Mouse (Mus musculus): ENCODE results near the gene Ptprk. TPM values are rescaled to one million over a fixed set of nuclear protein-coding genes. Genes with fewer than 3 reads are reported as not detected.

Gene Ptprk
- polyA plus RNA-seq, 1 experiment from 2014 or later, result 3.7 TPM

- no peak overlapping the region for H3K4me2 ChIP-seq
- H3K27ac ChIP-seq, result no peak overlapping the region
- DNase-seq (no peak), ATAC-seq (ENCODE audit: low read depth) (no peak)
- no peaks in the 10 kb centered on the region for H3K27me3 ChIP-seq
- H3K4me3 ChIP-seq (replicated peaks), result no peak overlapping the region
- no peaks in the 10 kb centered on the region for H3K9me3 ChIP-seq (replicated peaks)
- no peaks in the 10 kb centered on the region for H3K4me1 ChIP-seq (replicated peaks)
- no peaks in the 10 kb centered on the region for H3K36me3 ChIP-seq
- H3K9ac ChIP-seq, result no peak overlapping the region
Observed at GRCm38 (mm10) chr10:28161306-28161705, 86.7 kb downstream of the Ptprk start.

- no peak for DNase-seq
- no peak overlapping the region for H3K9ac ChIP-seq
- H3K36me3 ChIP-seq, result no peaks in the 10 kb centered on the region
- H3K4me1 ChIP-seq (replicated peaks), result no peaks in the 10 kb centered on the region
- no peak for ATAC-seq (ENCODE audit: low read depth)
- no peaks in the 10 kb centered on the region for H3K27me3 ChIP-seq
- H3K4me2 ChIP-seq, result no peak overlapping the region
- H3K27ac ChIP-seq, result no peak overlapping the region
- H3K4me3 ChIP-seq (replicated peaks), result no peak overlapping the region
- H3K9me3 ChIP-seq (replicated peaks), result no peaks in the 10 kb centered on the region
Observed at GRCm38 (mm10) chr10:28164250-28164649, 89.6 kb downstream of the Ptprk start.

- Histone ChIP-seq H3K36me3 (no peaks in the 10 kb centered on the region), H3K4me2 (no peak overlapping the region), H3K27ac (no peak overlapping the region), H3K4me1 (replicated peaks) (no peaks in the 10 kb centered on the region), H3K27me3 (no peaks in the 10 kb centered on the region), H3K9ac (no peak overlapping the region), H3K9me3 (replicated peaks) (no peaks in the 10 kb centered on the region), H3K4me3 (replicated peaks) (no peak overlapping the region)
- ATAC-seq (ENCODE audit: low read depth) (no peak), DNase-seq (no peak)
Observed at GRCm38 (mm10) chr10:28164746-28165145, 90.1 kb downstream of the Ptprk start.

GRCm38 (mm10) chr10:28166610-28167009 is 92.0 kb downstream of the Ptprk start:
- no peak for DNase-seq
- no peaks in the 10 kb centered on the region for H3K9me3 ChIP-seq (replicated peaks)
- WGBS (ENCODE audit: insufficient replicate concordance), result 76% methylated on average over 1 of the region's 1 CpGs
- no peak overlapping the region for H3K9ac ChIP-seq
- no peak overlapping the region for H3K4me3 ChIP-seq (replicated peaks)
- H3K27ac ChIP-seq, result no peak overlapping the region
- H3K27me3 ChIP-seq, result no peaks in the 10 kb centered on the region
- no peak overlapping the region for H3K4me2 ChIP-seq
- no peaks in the 10 kb centered on the region for H3K4me1 ChIP-seq (replicated peaks)
- no peaks in the 10 kb centered on the region for H3K36me3 ChIP-seq
- no peak for ATAC-seq (ENCODE audit: low read depth)

- Histone ChIP-seq H3K9me3 (replicated peaks) (no peaks in the 10 kb centered on the region), H3K36me3 (no peaks in the 10 kb centered on the region), H3K4me2 (no peak overlapping the region), H3K27me3 (no peaks in the 10 kb centered on the region), H3K4me1 (replicated peaks) (no peaks in the 10 kb centered on the region), H3K4me3 (replicated peaks) (no peak overlapping the region), H3K27ac (no peak overlapping the region), H3K9ac (no peak overlapping the region)
- 57% methylated on average over 2 of the region's 2 CpGs for WGBS (ENCODE audit: insufficient replicate concordance)
- DNase-seq (no peak), ATAC-seq (ENCODE audit: low read depth) (no peak)
Observed at GRCm38 (mm10) chr10:28167097-28167496, 92.5 kb downstream of the Ptprk start.

GRCm38 (mm10) chr10:28171196-28171595 is 96.6 kb downstream of the Ptprk start:
- Histone ChIP-seq H3K4me2 (no peak overlapping the region), H3K9me3 (replicated peaks) (no peaks in the 10 kb centered on the region), H3K27me3 (no peaks in the 10 kb centered on the region), H3K4me3 (replicated peaks) (no peak overlapping the region), H3K9ac (no peak overlapping the region), H3K36me3 (no peaks in the 10 kb centered on the region), H3K27ac (no peak overlapping the region), H3K4me1 (replicated peaks) (no peaks in the 10 kb centered on the region)
- WGBS (ENCODE audit: insufficient replicate concordance), result 56% methylated on average over 1 of the region's 1 CpGs
- no peak for DNase-seq
- no peak for ATAC-seq (ENCODE audit: low read depth)

GRCm38 (mm10) chr10:28178876-28179275 is 104.3 kb downstream of the Ptprk start:
- WGBS (ENCODE audit: insufficient replicate concordance), result 29% methylated on average over 4 of the region's 4 CpGs
- Histone ChIP-seq H3K27me3 (no peaks in the 10 kb centered on the region), H3K36me3 (no peaks in the 10 kb centered on the region), H3K4me2 (no peak overlapping the region), H3K4me3 (replicated peaks) (no peak overlapping the region), H3K4me1 (replicated peaks) (no peaks in the 10 kb centered on the region), H3K9ac (no peak overlapping the region), H3K9me3 (replicated peaks) (no peaks in the 10 kb centered on the region), H3K27ac (no peak overlapping the region)
- no peak for ATAC-seq (ENCODE audit: low read depth)
- no peak for DNase-seq

- H3K4me1 ChIP-seq (replicated peaks), result no peaks in the 10 kb centered on the region
- ATAC-seq (ENCODE audit: low read depth) (no peak), DNase-seq (no peak)
- H3K36me3 ChIP-seq, result no peaks in the 10 kb centered on the region
- no peak overlapping the region for H3K27ac ChIP-seq
- H3K27me3 ChIP-seq, result no peaks in the 10 kb centered on the region
- H3K4me2 ChIP-seq, result no peak overlapping the region
- no peak overlapping the region for H3K9ac ChIP-seq
- WGBS (ENCODE audit: insufficient replicate concordance), result 70% methylated on average over 3 of the region's 3 CpGs
- H3K9me3 ChIP-seq (replicated peaks), result no peaks in the 10 kb centered on the region
- no peak overlapping the region for H3K4me3 ChIP-seq (replicated peaks)
Observed at GRCm38 (mm10) chr10:28182081-28182480, 107.5 kb downstream of the Ptprk start.

GRCm38 (mm10) chr10:28184675-28185074 is 110.1 kb downstream of the Ptprk start:
- ATAC-seq (ENCODE audit: low read depth), result no peak

GRCm38 (mm10) chr10:28185326-28185725 is 110.7 kb downstream of the Ptprk start:
- Histone ChIP-seq H3K4me3 (replicated peaks) (no peak overlapping the region), H3K27me3 (no peaks in the 10 kb centered on the region), H3K4me2 (no peak overlapping the region), H3K9me3 (replicated peaks) (no peaks in the 10 kb centered on the region), H3K27ac (no peak overlapping the region), H3K36me3 (no peaks in the 10 kb centered on the region), H3K9ac (no peak overlapping the region), H3K4me1 (replicated peaks) (no peaks in the 10 kb centered on the region)
- 47% methylated on average over 4 of the region's 4 CpGs for WGBS (ENCODE audit: insufficient replicate concordance)
- DNase-seq (no peak), ATAC-seq (ENCODE audit: low read depth) (no peak)

More at GRCm38 (mm10) chr10:28184675-28185074, 110.1 kb downstream of the Ptprk start:
- Histone ChIP-seq H3K9me3 (replicated peaks) (no peaks in the 10 kb centered on the region), H3K27me3 (no peaks in the 10 kb centered on the region), H3K4me2 (no peak overlapping the region), H3K27ac (no peak overlapping the region), H3K36me3 (no peaks in the 10 kb centered on the region), H3K4me3 (replicated peaks) (no peak overlapping the region), H3K9ac (no peak overlapping the region), H3K4me1 (replicated peaks) (no peaks in the 10 kb centered on the region)
- WGBS (ENCODE audit: insufficient replicate concordance), result 61% methylated on average over 6 of the region's 6 CpGs
- DNase-seq, result no peak

GRCm38 (mm10) chr10:28186018-28186800 is 111.6 kb downstream of the Ptprk start:
- no peaks in the 10 kb centered on the region for H3K4me1 ChIP-seq (replicated peaks)
- no peak overlapping the region for H3K4me3 ChIP-seq (replicated peaks)
- ATAC-seq (ENCODE audit: low read depth) (no peak), DNase-seq (no peak)
- no peak overlapping the region for H3K27ac ChIP-seq
- no peaks in the 10 kb centered on the region for H3K36me3 ChIP-seq
- no peak overlapping the region for H3K9ac ChIP-seq
- no peaks in the 10 kb centered on the region for H3K9me3 ChIP-seq (replicated peaks)
- H3K4me2 ChIP-seq, result no peak overlapping the region
- no peaks in the 10 kb centered on the region for H3K27me3 ChIP-seq
- 40% methylated on average over 4 of the region's 4 CpGs for WGBS (ENCODE audit: insufficient replicate concordance)

- ATAC-seq (ENCODE audit: low read depth) (no peak), DNase-seq (no peak)
- Histone ChIP-seq H3K9ac (no peak overlapping the region), H3K4me3 (replicated peaks) (no peak overlapping the region), H3K27me3 (no peaks in the 10 kb centered on the region), H3K36me3 (no peaks in the 10 kb centered on the region), H3K27ac (no peak overlapping the region), H3K9me3 (replicated peaks) (no peaks in the 10 kb centered on the region), H3K4me2 (no peak overlapping the region), H3K4me1 (replicated peaks) (no peaks in the 10 kb centered on the region)
- 58% methylated on average over 5 of the region's 5 CpGs for WGBS (ENCODE audit: insufficient replicate concordance)
Observed at GRCm38 (mm10) chr10:28191440-28191839, 116.8 kb downstream of the Ptprk start.
